Mouse (Mus musculus) heart, postnatal 0 days (tissue): ENCODE measurements around the gene Znhit3. TPM values are rescaled to one million over a fixed set of nuclear protein-coding genes. Genes with fewer than 3 reads are reported as not detected.
A peak's percentile ranks its signal among the peaks of the same experiment; 100 is the strongest.

Source experiments
- ATAC-seq: fragments of 200-750 bp; cut with Nextera tagmentation; 2 replicates; pipeline ENCODE4 v1.8.0; 2017; ENCODE audit warnings: low read depth, moderate number of reproducible peaks, moderate library complexity; ENCODE audit not compliant: insufficient read depth
- DNase-seq: peaks from one replicate; pipeline ENCODE4 v3.0.0-alpha.2; 2016; ENCODE audit warnings: low spot score
- H3K27ac ChIP-seq: fragments of 300-500 bp; sonication (generic); 2 replicates; pipeline ENCODE4 v1.5.1; 2014; ENCODE audit warnings: low read depth, mild to moderate bottlenecking
- H3K27me3 ChIP-seq: fragments of 300-500 bp; sonication (generic); 2 replicates; pipeline ENCODE4 v1.6.1; 2014; ENCODE audit warnings: low read length, mixed read lengths; ENCODE audit not compliant: control insufficient read depth, insufficient read depth
- H3K36me3 ChIP-seq: fragments of 300-500 bp; sonication (generic); replicated peaks from 2 replicates; pipeline ENCODE4 v1.6.1; 2014; ENCODE audit warnings: low read length, mixed read lengths; ENCODE audit not compliant: control insufficient read depth, insufficient read depth
- H3K4me1 ChIP-seq: fragments of 300-500 bp; sonication (generic); 2 replicates; pipeline ENCODE4 v1.6.1; 2014; ENCODE audit warnings: antibody characterized with exemption; ENCODE audit not compliant: control insufficient read depth, insufficient read depth
- H3K4me2 ChIP-seq: fragments of 300-500 bp; sonication (generic); 2 replicates; pipeline ENCODE4 v1.6.1; 2014; ENCODE audit warnings: low read depth, mild to moderate bottlenecking, low read length, moderate library complexity
- H3K4me3 ChIP-seq: fragments of 300-500 bp; sonication (generic); 2 replicates; pipeline ENCODE4 v1.5.1; 2014; ENCODE audit warnings: low read depth, low read length
- H3K9ac ChIP-seq: fragments of 300-500 bp; sonication (generic); replicated peaks from 2 replicates; pipeline ENCODE4 v1.6.1; 2014; ENCODE audit warnings: low read depth, low read length, mixed read lengths
- H3K9me3 ChIP-seq: fragments of 300-500 bp; sonication (generic); replicated peaks from 2 replicates; pipeline ENCODE4 v1.6.1; 2016; ENCODE audit warnings: low read length; ENCODE audit not compliant: control insufficient read depth
- CTCF ChIP-seq: IDR thresholded peaks from 2 replicates; pipeline ENCODE4 v1.5.1; 2016; ENCODE audit warnings: antibody characterized with exemption, control low read depth, low read depth
- EP300 ChIP-seq: IDR thresholded peaks from 2 replicates; pipeline ENCODE4 v1.6.1; 2016; ENCODE audit warnings: antibody characterized with exemption, low read depth
- WGBS: fragments of 180-500 bp; shearing (Covaris S2); extraction: QIAGEN DNeasy Blood & Tissue Kit; methylation state at CpG from one replicate; pipeline ENCODE4 v1.1.7; 2014; 5-methylcytosine and 5-hydroxymethylcytosine counted together
- polyA plus RNA-seq: library from polyadenylated mRNA; unstranded; fragments of >200 nt; fragmentation: Nextera tagmentation; extraction: Ambion mirVana; gene quantifications from 2 replicates; pipeline ENCODE4 v1.2.1, GENCODE M21; 2015
- total RNA-seq: library from RNA; depleted of rRNA; stranded (reverse); fragments of >200 nt; gene quantifications from 2 replicates; pipeline ENCODE4 v1.2.3, GENCODE M21; 2014; ENCODE audit warnings: low replicate concordance

Znhit3 gene
- total and polyA plus RNA-seq, 2 experiments from 2014 or later = 21.1 to 27.5 TPM

DNA sequence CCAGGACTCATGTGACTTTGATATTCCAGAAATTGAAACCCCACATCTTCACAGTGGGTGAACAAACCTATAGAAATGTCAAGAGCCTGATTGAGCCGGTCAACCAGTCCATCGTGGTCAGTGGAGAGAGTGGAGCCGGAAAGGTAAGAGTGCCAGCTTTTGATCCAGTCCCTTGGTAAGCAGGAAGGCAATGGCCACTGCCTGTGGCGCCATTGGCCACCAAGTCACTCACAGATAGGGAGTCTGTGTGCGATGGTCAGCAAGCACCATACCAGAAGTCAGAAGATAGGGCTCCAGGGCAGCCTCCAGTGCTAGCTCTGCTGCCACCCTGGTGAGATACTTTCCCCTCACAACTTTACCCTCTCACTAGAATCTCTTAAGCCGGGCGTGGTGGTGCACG is 28.1 kb downstream of the Znhit3 start:
- H3K9ac ChIP-seq = no peak overlapping the region
- no peak overlapping the region for H3K4me2 ChIP-seq
- H3K27me3 ChIP-seq = no peaks in the 10 kb centered on the region
- H3K4me1 ChIP-seq = no peaks in the 10 kb centered on the region
- H3K4me3 ChIP-seq = no peak overlapping the region
- TF ChIP-seq EP300 (no peak), CTCF (no peak)
- no peak overlapping the region for H3K27ac ChIP-seq
- H3K9me3 ChIP-seq = no peaks in the 10 kb centered on the region
- no peak for ATAC-seq
- 95% methylated on average over 8 of the region's 8 CpGs for WGBS
- peaks cover 82% of the 10 kb centered on the region for H3K36me3 ChIP-seq
- DNase-seq = no peak

DNA sequence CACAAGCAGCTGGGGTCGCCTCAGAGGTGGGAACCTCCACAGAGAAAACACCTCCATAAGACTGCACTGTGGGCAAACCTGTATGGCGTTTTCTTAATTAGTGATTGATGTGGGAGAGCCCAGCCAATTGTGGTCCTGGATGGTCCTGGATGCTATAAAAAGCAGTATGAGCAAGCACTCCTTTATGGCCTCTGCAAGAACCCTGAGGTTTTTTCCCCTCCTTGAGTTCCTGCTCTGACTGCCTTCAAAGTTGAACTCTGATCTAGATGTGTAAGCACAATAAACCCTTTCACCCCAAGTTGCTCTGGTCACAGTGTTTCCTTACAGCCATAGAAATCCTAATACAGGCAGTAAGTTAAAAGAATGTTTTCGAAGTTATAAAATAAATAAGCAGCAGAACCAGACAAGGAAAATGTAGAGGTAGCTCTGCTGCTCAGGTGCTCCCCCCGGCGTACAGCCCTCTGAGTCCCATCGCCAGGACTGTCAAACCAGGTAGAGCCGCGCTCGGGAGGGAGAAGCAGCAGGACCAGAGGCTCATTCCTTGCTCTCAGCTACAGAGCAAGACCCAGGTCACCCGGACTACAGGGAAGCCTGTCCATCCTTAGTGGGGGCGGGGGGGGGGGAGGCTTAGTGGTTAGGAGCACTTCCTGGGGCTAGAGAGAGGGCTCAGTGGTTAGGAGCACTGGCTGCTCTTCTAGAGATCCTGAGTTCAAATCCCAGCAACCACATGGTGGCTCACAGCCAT is 29.2 kb downstream of the Znhit3 start:
- H3K4me2 ChIP-seq = no peak overlapping the region
- ATAC-seq (no peak), DNase-seq (no peak)
- H3K36me3 ChIP-seq = peaks cover 73% of the 10 kb centered on the region
- H3K4me3 ChIP-seq = no peak overlapping the region
- no peak for TF ChIP-seq EP300
- no peak for TF ChIP-seq CTCF
- no peaks in the 10 kb centered on the region for H3K9me3 ChIP-seq
- no peak overlapping the region for H3K9ac ChIP-seq
- no peaks in the 10 kb centered on the region for H3K4me1 ChIP-seq
- 90% methylated on average over 11 of the region's 11 CpGs for WGBS
- no peaks in the 10 kb centered on the region for H3K27me3 ChIP-seq
- H3K27ac ChIP-seq = no peak overlapping the region

DNA sequence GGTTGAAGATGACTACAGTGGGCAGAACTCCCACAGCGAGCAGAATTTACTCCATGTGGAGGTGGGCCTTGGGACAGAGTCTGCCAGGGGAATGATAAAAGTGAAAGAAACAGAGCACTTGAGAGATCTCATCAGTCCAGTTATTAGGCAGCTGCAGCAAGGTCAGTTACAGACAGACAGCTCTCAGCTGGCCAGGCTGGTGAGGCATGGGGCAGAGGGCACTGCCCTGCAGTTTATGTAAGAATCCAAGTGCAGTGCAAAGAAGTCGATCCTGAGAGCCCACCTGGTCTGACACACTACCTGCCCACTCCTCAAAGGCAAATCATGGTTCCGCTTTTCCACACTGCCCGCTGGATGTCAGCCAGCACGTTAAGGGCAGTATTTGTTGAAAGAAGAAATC is 29.9 kb downstream of the Znhit3 start:
- Histone ChIP-seq H3K4me3 (no peak overlapping the region), H3K27me3 (no peaks in the 10 kb centered on the region), H3K9me3 (no peaks in the 10 kb centered on the region), H3K4me1 (no peaks in the 10 kb centered on the region), H3K4me2 (no peak overlapping the region), H3K9ac (no peak overlapping the region), H3K27ac (no peak overlapping the region), H3K36me3 (peaks cover 66% of the 10 kb centered on the region)
- WGBS = 89% methylated on average over 5 of the region's 5 CpGs
- TF ChIP-seq EP300 = no peak
- TF ChIP-seq CTCF = no peak
- DNase-seq = no peak
- ATAC-seq = no peak

DNA sequence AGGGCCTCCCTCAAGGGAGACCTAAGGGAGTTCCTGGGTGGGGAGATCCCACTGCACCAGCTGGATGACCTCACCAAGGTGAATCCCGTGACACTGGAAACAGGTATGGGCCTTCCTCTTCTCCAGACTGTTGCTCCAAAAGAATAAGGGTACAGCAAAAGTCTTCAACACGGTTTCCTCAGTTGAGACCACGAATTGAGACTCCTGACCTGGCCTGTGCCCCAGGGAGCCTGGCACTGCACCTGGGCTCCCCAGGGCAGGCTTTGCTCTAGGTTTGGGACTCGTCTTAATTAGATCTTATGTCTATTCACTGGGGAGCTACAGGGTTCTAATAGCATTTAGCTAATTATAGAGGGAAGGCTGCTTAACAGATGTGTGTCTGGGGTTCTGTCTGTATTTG is 30.9 kb downstream of the Znhit3 start:
- H3K27me3 ChIP-seq = no peaks in the 10 kb centered on the region
- no peak for DNase-seq
- no peak for TF ChIP-seq CTCF
- no peak for TF ChIP-seq EP300
- no peak overlapping the region for H3K4me3 ChIP-seq
- H3K4me1 ChIP-seq = no peaks in the 10 kb centered on the region
- no peak for ATAC-seq
- H3K27ac ChIP-seq = no peak overlapping the region
- H3K9ac ChIP-seq = no peak overlapping the region
- H3K9me3 ChIP-seq = no peaks in the 10 kb centered on the region
- WGBS = 89% methylated on average over 4 of the region's 4 CpGs
- H3K4me2 ChIP-seq = no peak overlapping the region
- peaks cover 62% of the 10 kb centered on the region for H3K36me3 ChIP-seq

DNA sequence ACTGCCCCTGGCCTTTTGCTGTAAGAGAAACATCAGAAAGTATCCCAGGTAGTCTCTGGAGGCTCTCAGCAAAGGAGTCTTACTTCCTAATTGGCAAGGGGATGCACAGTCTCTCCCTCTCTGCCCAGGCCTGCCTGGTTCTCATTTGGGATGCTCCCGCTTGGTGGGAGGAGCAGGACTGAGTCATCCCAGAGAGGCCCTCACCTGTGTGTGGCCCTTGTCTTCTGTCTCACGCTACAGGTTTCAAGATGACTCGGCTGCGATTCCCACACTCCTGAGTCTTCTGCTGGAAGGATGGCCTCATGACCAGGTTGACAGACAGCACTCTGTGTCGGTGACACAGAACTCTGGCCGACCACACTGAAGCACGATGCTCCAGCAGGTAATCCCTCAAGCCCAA is 33.8 kb downstream of the Znhit3 start:
- H3K9me3 ChIP-seq = no peaks in the 10 kb centered on the region
- no peak overlapping the region for H3K9ac ChIP-seq
- 92% methylated on average over 7 of the region's 7 CpGs for WGBS
- H3K27me3 ChIP-seq = no peaks in the 10 kb centered on the region
- H3K4me1 ChIP-seq = peaks cover 8% of the 10 kb centered on the region
- no peak overlapping the region for H3K4me3 ChIP-seq
- no peak overlapping the region for H3K4me2 ChIP-seq
- no peak overlapping the region for H3K27ac ChIP-seq
- DNase-seq (no peak), ATAC-seq (no peak)
- TF ChIP-seq CTCF (no peak), EP300 (no peak)
- H3K36me3 ChIP-seq = peaks cover 39% of the 10 kb centered on the region

DNA sequence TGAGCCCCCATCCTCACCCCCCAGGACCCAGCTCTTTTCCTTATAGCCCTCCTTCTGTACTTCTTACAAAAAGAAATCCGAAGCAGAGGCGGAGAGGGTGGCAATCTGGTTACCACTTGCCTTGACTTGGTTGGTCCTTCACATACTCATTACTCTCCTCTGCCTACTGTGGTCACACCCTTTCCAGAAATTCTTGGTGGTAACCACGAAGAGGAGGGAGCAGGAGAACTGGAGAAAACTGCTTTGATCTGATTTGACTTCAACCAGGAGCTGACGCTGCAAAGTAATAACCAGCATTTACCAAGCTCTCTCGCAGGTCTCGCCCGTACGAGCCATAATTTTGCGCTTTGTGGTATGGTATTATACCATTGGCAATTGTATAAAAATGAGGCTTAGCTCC is 35.2 kb downstream of the Znhit3 start:
- no peak for ATAC-seq
- peak overlapping the region; percentile 100 for H3K4me2 ChIP-seq
- peak overlapping the region; percentile 96 for H3K4me3 ChIP-seq
- no peak for DNase-seq
- H3K27ac ChIP-seq = peak overlapping the region; percentile 94
- peak overlapping the region; percentile 83 for H3K9ac ChIP-seq
- H3K36me3 ChIP-seq = peaks cover 30% of the 10 kb centered on the region
- H3K27me3 ChIP-seq = no peaks in the 10 kb centered on the region
- peaks cover 8% of the 10 kb centered on the region for H3K4me1 ChIP-seq
- WGBS = 56% methylated on average over 9 of the region's 9 CpGs
- H3K9me3 ChIP-seq = no peaks in the 10 kb centered on the region
- TF ChIP-seq EP300 (no peak), CTCF (no peak)
